Mouse (Mus musculus) effector memory CD4-positive, alpha-beta T cell, adult 7 months (primary cell): ENCODE data around the gene Nol7. TPM values are rescaled to one million over a fixed set of nuclear protein-coding genes. Genes with fewer than 3 reads are reported as not detected.

Experiments used
- polyA plus RNA-seq: library from polyadenylated mRNA; unstranded; fragments of 100-300 nt; shearing (Covaris generic); gene quantifications from one replicate; pipeline ENCODE4 v1.2.1, GENCODE M21; 2017

Gene Nol7
- polyA plus RNA-seq, result 165 TPM

DNA sequence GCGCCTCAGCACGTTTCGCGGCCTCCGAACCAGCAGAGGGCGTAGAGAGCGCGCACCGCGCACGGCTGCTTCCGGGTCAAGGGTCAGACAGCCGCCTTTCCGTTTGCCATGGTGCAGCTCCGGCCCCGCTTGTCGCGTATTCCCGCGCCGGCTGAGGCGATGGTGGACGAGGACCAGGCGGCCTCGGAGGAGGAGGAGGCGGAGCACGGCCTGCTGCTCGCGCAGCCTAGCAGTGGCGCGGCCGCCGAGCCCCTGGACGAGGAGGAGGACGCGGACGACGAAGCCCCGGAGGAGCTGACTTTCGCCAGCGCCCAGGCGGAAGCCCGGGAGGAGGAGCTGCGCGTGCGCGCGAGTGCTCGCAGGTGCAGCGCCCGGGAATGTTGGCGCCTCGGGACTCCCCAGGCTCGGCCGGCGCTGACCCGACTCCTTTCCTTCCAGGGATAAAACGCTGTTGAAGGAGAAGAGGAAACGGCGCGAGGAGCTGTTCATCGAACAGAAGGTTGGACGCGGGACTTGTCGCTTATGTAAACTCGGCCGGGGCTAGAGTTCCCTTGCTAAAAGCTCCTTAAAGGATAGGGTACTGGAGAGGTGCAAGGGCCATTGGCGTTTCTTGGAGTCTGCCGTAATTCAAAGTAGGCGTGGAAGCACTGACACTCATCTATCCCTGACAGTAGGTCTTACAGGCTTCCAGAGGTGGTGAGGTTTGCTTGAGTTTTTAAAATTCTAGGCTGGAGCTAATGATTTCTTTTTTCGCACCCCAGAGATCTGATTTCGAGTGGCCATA is at the start of gene Nol7:
Gene Nol7 (plus strand): TSS at position 94 of the 784 bp plus-strand sequence.

DNA sequence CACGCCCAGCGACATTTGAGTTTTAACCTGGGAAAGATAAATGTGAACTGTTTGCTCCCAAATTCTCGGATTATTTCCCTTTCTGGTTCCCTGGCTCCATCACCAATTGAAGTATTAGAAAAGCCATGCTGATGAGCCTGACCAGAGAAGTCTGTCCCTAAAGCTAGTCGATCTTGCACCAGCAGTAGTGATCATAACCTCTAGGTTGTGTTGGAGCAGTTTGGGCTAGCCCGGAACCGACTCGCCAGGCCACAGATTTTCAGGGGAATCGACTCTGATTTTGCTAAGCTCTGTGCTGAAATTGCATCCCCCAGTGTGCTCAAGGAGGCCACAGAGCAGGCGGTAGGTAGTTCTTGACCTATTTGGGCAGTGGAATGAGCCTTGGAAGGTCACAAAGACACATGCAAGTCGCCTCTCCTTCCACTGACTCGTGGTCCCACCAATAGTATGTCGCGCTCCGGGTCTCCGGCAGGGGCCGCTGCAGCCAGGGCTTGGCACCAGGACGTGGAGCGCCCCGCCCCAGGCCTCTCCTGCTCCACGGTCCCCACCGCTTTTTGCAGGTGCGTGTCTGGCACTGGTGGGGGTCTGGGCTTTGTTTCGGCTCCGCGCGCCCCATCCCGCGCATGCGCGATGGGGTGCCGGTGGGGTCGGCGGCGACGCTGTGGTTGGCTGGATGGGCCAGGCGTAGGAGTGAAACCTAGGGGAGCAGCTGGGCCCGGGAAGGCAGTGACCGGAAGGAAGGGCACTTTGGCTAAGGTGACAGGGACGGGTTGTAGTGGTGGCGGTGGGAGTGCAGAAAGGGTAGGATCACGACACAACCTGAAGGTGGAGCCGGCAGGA is 33.0 kb upstream of the Nol7 start, which contains the start of gene Sirt5:
Gene Sirt5 (plus strand): TSS at position 512 of the 840 bp plus-strand sequence.

Other genes starting within 250 kb of the Nol7 start
- 3.5 TPM for gene Tbc1d7, start 226.9 kb upstream of the Nol7 start, polyA plus RNA-seq
- 17.5 TPM for gene Gfod1, start 94.2 kb upstream of the Nol7 start, polyA plus RNA-seq
- gene Sirt5, start 32.9 kb upstream of the Nol7 start, polyA plus RNA-seq, result 5.0 TPM
- 162 TPM for gene Ranbp9, start 82.9 kb downstream of the Nol7 start, polyA plus RNA-seq
- 37.3 TPM for gene Mcur1, start 161.8 kb downstream of the Nol7 start, polyA plus RNA-seq
- gene Rnf182, start 217.3 kb downstream of the Nol7 start, polyA plus RNA-seq, result 0.24 TPM